Mouse (Mus musculus) lung, postnatal 4 days (tissue): ENCODE measurements around the gene Gm21983.
A peak's percentile ranks its signal among the peaks of the same experiment; 100 is the strongest.

Experiments used
- DNase-seq, 2 experiments: peaks; one replicate each; pipeline ENCODE4 v3.0.0; 2021

The Gm21983 gene

GRCm38 (mm10) chr7:27184964-27185363 is 4.1 kb upstream of the Gm21983 start:
- peak in 1 of 2 experiments; percentile 35 for DNase-seq

GRCm38 (mm10) chr7:27182498-27182897 is 1.6 kb upstream of the Gm21983 start:
- DNase-seq: no peak

- peak; percentile 44 to 64 for DNase-seq
These were observed 850 bp downstream of the Gm21983 start for GRCm38 (mm10) chr7:27180036-27180435.

GRCm38 (mm10) chr7:27179217-27179918 is 1.5 kb downstream of the Gm21983 start:
- no peak for DNase-seq

- DNase-seq: peak; percentile 100
These were observed 2.3 kb downstream of the Gm21983 start, which contains the start of gene Rab4b for GRCm38 (mm10) chr7:27178324-27179216. TSS of gene Rab4b (minus strand) at chr7:27178896.

- DNase-seq: no peak
These were observed 3.0 kb downstream of the Gm21983 start for GRCm38 (mm10) chr7:27177942-27178323.

GRCm38 (mm10) chr7:27174896-27175295 is 6.0 kb downstream of the Gm21983 start:
- no peak for DNase-seq

- DNase-seq: peak in 1 of 2 experiments; percentile 25
These were observed 6.4 kb downstream of the Gm21983 start for GRCm38 (mm10) chr7:27174496-27174895.

GRCm38 (mm10) chr7:27170981-27171380 is 9.9 kb downstream of the Gm21983 start:
- no peak for DNase-seq

GRCm38 (mm10) chr7:27168371-27168770 is 12.5 kb downstream of the Gm21983 start:
- no peak for DNase-seq

- DNase-seq: no peak
These were observed 13.3 kb downstream of the Gm21983 start for GRCm38 (mm10) chr7:27167475-27168094.

- DNase-seq: peak; percentile 95 to 97
These were observed 14.0 kb downstream of the Gm21983 start, which contains the start of gene Egln2 for GRCm38 (mm10) chr7:27166614-27167474. TSS of gene Egln2 (minus strand) at chr7:27166802.

- DNase-seq: peak; percentile 91 to 94
These were observed 14.7 kb downstream of the Gm21983 start for GRCm38 (mm10) chr7:27166229-27166613.

GRCm38 (mm10) chr7:27165696-27166095 is 15.2 kb downstream of the Gm21983 start:
- no peak for DNase-seq

- no peak for DNase-seq
These were observed 15.8 kb downstream of the Gm21983 start for GRCm38 (mm10) chr7:27165007-27165655.

GRCm38 (mm10) chr7:27164112-27164947 is 16.6 kb downstream of the Gm21983 start:
- DNase-seq: no peak

GRCm38 (mm10) chr7:27163450-27163805 is 17.5 kb downstream of the Gm21983 start:
- DNase-seq: no peak

- no peak for DNase-seq
These were observed 18.0 kb downstream of the Gm21983 start for GRCm38 (mm10) chr7:27162780-27163449.

- no peak for DNase-seq
These were observed 19.1 kb downstream of the Gm21983 start for GRCm38 (mm10) chr7:27161744-27162143.

- DNase-seq: no peak
These were observed 20.0 kb downstream of the Gm21983 start for GRCm38 (mm10) chr7:27160921-27161320.
